Mouse (Mus musculus): Measurements from ENCODE around the gene Acbd3.

DNA sequence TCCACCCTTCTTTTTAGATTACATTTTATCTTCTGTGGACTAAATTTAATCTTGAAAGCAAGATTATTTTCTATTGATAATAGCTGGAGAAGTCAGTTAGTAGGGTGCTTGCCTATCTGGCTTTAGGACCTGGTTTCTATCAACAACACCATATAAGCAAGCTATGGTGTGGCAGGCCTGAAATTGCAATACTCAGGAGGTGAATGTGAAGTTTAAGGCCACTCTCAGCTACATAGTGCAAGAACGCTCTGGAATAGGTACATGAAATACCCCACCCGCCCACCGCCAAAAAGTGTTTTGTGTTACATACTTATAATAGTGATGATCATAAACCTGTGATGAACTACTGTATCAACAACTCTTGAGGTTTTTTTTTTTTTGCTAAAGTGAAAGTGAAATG, 3.4 kb downstream of the Acbd3 start:
- TF ChIP-seq CTCF (IDR thresholded peaks at IDR 0.05; ENCODE audit: insufficient read depth, low read length) (no peak), POLR2A (IDR thresholded peaks at IDR 0.05; ENCODE audit: borderline replicate concordance, extremely low read depth, low read depth, low read length) (no peak)
